In the genomic region with DNA sequence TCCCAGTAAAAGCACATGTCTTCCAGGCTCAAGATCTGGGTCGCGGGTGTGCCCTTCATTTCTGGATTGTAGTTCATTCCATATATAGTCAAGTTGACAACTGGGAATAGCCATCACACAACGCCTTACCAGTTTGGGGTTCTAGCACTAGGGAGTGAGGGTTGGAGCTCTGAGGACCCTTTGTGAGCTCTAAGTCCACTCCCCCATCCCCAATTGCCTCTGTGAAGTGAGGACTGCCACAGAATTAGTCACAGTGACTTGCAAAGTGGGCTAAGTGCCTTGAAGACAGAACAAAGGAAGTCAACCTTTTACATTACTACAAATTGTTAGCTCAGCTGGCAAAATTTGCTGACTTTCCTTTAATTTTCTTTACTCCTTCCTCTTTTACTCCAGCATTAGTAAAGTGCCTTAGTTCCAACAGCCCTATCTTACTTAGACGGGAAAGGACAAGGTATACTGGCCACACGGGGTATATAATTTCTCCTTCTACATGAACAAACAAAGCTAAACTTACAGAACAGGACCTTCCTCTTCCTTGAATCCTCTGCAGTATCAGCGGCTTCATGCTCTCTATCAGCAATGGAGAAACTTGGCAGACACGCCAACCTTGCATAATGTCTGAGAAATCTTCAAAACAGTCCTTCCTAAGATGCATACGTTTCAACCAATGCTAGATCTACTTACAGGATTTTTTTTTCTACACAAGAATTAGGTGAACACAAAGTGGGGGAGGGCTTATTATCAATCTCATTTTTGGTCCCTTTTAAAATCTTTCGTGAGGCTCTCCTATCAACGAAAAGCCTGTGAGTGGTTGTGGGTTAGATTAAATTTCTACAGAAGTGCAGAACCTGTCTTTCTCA, we compare ENCODE assay signal across 13 mouse cellular contexts. TPM values are rescaled to one million over a fixed set of nuclear protein-coding genes. Genes with fewer than 3 reads are reported as not detected.
DNase-seq lines count a peak whose midpoint lies in the region; ATAC-seq lines count a peak whose summit lies in the region.
"Had no signal": no experiment of that assay in that cellular context is flagged by ENCODE, and none has a peak within 500 bp of the region (broad histone marks: within the 10 kb centered on the region; RNA-seq: fewer than 3 reads in every experiment).

No protein-coding gene starts in this region.

- peak overlapping the region; percentile 35; the same call in 1 of the 2 replicates for H3K27ac ChIP-seq in limb, embryonic 15.5 days
- no peak overlapping the region for H3K27ac ChIP-seq in limb, embryonic 10.5 days
- peak overlapping the region; percentile 7 to 53; a peak in 3 of 4 replicates for H3K27ac ChIP-seq in heart, embryonic 14.5 days (replicated peaks in 1 of 2; ENCODE audit: control insufficient read depth in 1 of 2, insufficient read depth in 1 of 2, low read depth in 2 of 2, low read length in 2 of 2)
- H3K27ac ChIP-seq in liver, embryonic 15.5 days (replicated peaks) = peak overlapping the region; percentile 45
- H3K27ac ChIP-seq: hindbrain, embryonic 13.5 days; neural tube, embryonic 13.5 days had no signal

- no peaks in the 10 kb centered on the region for H3K4me1 ChIP-seq in limb, embryonic 15.5 days
- H3K4me1 ChIP-seq in limb, embryonic 10.5 days = no peaks in the 10 kb centered on the region
- H3K4me1 ChIP-seq in heart, embryonic 14.5 days (ENCODE audit: control insufficient read depth in 2 of 2, insufficient read depth in 2 of 2, low read length in 2 of 2) = peaks cover 4 to 13% of the 10 kb centered on the region in 2 experiments
- H3K4me1 ChIP-seq in liver, embryonic 15.5 days (replicated peaks) = peaks cover 5% of the 10 kb centered on the region; the same call in 1 of the 2 replicates
- H3K4me1 ChIP-seq: hindbrain, embryonic 13.5 days; neural tube, embryonic 13.5 days had no signal

- H3K27me3 ChIP-seq in limb, embryonic 15.5 days = no peaks in the 10 kb centered on the region
- H3K27me3 ChIP-seq in limb, embryonic 10.5 days (ENCODE audit: low read depth, poor library complexity, severe bottlenecking) = no peaks in the 10 kb centered on the region
- H3K27me3 ChIP-seq in heart, embryonic 14.5 days (ENCODE audit: control insufficient read depth, insufficient read depth, low read length) = no peaks in the 10 kb centered on the region
- H3K27me3 ChIP-seq in liver, embryonic 15.5 days = no peaks in the 10 kb centered on the region
- H3K27me3 ChIP-seq: CH12.LX; hindbrain, embryonic 13.5 days; neural tube, embryonic 13.5 days had no signal

- 69% methylated on average over 10 of the region's 10 CpGs for WGBS in limb, embryonic 15.5 days
- WGBS in limb, embryonic 10.5 days = 81% methylated on average over 10 of the region's 10 CpGs
- 48% methylated on average over 10 of the region's 10 CpGs for WGBS in heart, embryonic 14.5 days
- WGBS in liver, embryonic 15.5 days (ENCODE audit: insufficient replicate concordance) = 51% methylated on average over 10 of the region's 10 CpGs

- H3K9ac ChIP-seq in limb, embryonic 15.5 days = no peak overlapping the region
- H3K9ac ChIP-seq in heart, embryonic 14.5 days (ENCODE audit: low read length) = no peak overlapping the region
- H3K9ac ChIP-seq in liver, embryonic 15.5 days = no peak overlapping the region
- H3K9ac ChIP-seq: hindbrain, embryonic 13.5 days; neural tube, embryonic 13.5 days had no signal

- no peak overlapping the region for H3K4me3 ChIP-seq in limb, embryonic 15.5 days
- no peak overlapping the region for H3K4me3 ChIP-seq in limb, embryonic 10.5 days
- no peak overlapping the region for H3K4me3 ChIP-seq in heart, embryonic 14.5 days (ENCODE audit: control insufficient read depth in 1 of 2, insufficient read depth in 1 of 2, low read depth in 1 of 2, low read length in 2 of 2)
- no peak overlapping the region for H3K4me3 ChIP-seq in liver, embryonic 15.5 days (replicated peaks)
- H3K4me3 ChIP-seq: hindbrain, embryonic 13.5 days; neural tube, embryonic 13.5 days had no signal

- H3K9me3 ChIP-seq in limb, embryonic 15.5 days = no peaks in the 10 kb centered on the region
- no peaks in the 10 kb centered on the region for H3K9me3 ChIP-seq in limb, embryonic 10.5 days (replicated peaks)
- no peaks in the 10 kb centered on the region for H3K9me3 ChIP-seq in heart, embryonic 14.5 days (ENCODE audit: control insufficient read depth, low read length)
- no peaks in the 10 kb centered on the region for H3K9me3 ChIP-seq in liver, embryonic 15.5 days (replicated peaks)
- H3K9me3 ChIP-seq: hindbrain, embryonic 13.5 days; neural tube, embryonic 13.5 days had no signal

- no peak for ATAC-seq in limb, embryonic 15.5 days (ENCODE audit: insufficient number of reproducible peaks, low FRiP score, low TSS enrichment, low read depth)
- no peak for ATAC-seq in heart, embryonic 14.5 days (ENCODE audit: insufficient number of reproducible peaks, insufficient read depth, low FRiP score, low read depth)
- ATAC-seq in liver, embryonic 15.5 days (ENCODE audit: insufficient read depth) = 0 out of 2 replicates have a peak, but pooled peaks have one; percentile 12

- no peak overlapping the region for H3K4me2 ChIP-seq in limb, embryonic 15.5 days
- H3K4me2 ChIP-seq in heart, embryonic 14.5 days (ENCODE audit: low read length) = no peak overlapping the region
- no peak overlapping the region for H3K4me2 ChIP-seq in liver, embryonic 15.5 days
- H3K4me2 ChIP-seq: hindbrain, embryonic 13.5 days; neural tube, embryonic 13.5 days had no signal

- H3K36me3 ChIP-seq in limb, embryonic 15.5 days = no peaks in the 10 kb centered on the region
- H3K36me3 ChIP-seq in limb, embryonic 10.5 days = no peaks in the 10 kb centered on the region
- H3K36me3 ChIP-seq in heart, embryonic 14.5 days (ENCODE audit: control insufficient read depth, insufficient read depth, low read length) = no peaks in the 10 kb centered on the region
- no peaks in the 10 kb centered on the region for H3K36me3 ChIP-seq in liver, embryonic 15.5 days (replicated peaks)
- H3K36me3 ChIP-seq: hindbrain, embryonic 13.5 days; neural tube, embryonic 13.5 days had no signal

- DNase-seq in limb, embryonic 10.5 days (ENCODE audit: low spot score) = no peak
- peak; percentile 8 for DNase-seq in NIH3T3 (ENCODE audit: low read depth)
- DNase-seq in adrenal gland, postnatal 10 days = no peak
- no peak for DNase-seq in cerebellum, adult 9-10 months
- DNase-seq in lung, adult 18-20 months = no peak
- DNase-seq: cerebellum, adult 11 months; thymus, postnatal 4 days had no signal

RNA-seq across cellular contexts. Expression of gene Cpeb2, which starts 14.8 kb away (rescaled TPM):
- polyA plus RNA-seq in limb, embryonic 15.5 days (2015; fragmentation: Nextera tagmentation; extraction: Ambion mirVana) = 6.0 and 6.3 TPM in 2 replicates
- polyA plus RNA-seq in limb, embryonic 10.5 days (2016; fragmentation: Nextera tagmentation; extraction: Ambion mirVana) = 0.53 and 1.5 TPM in 2 replicates
- 7.4 and 7.7 TPM in 2 replicates for polyA plus RNA-seq in heart, embryonic 14.5 days (2014; fragmentation: Nextera tagmentation; extraction: Ambion mirVana)
- 1.0 and 1.2 TPM in 2 replicates for polyA plus RNA-seq in liver, embryonic 15.5 days (2015; fragmentation: Nextera tagmentation; extraction: Ambion mirVana)
- 10 to 100 TPM; 19.6 to 21.4 TPM for total RNA-seq in adrenal gland, postnatal 10 days (2021)
